Mouse (Mus musculus) CD8-positive naive resting alpha-beta T cell, adult 57 days (primary cell): ENCODE data around the gene Agxt2. TPM values are rescaled to one million over a fixed set of nuclear protein-coding genes. Genes with fewer than 3 reads are reported as not detected.

Experiments
- total RNA-seq: library from RNA; stranded (reverse); gene quantifications from one replicate; pipeline ENCODE4 v1.2.4, GENCODE M21; 2023

Agxt2 gene
- total RNA-seq, result not detected

DNA sequence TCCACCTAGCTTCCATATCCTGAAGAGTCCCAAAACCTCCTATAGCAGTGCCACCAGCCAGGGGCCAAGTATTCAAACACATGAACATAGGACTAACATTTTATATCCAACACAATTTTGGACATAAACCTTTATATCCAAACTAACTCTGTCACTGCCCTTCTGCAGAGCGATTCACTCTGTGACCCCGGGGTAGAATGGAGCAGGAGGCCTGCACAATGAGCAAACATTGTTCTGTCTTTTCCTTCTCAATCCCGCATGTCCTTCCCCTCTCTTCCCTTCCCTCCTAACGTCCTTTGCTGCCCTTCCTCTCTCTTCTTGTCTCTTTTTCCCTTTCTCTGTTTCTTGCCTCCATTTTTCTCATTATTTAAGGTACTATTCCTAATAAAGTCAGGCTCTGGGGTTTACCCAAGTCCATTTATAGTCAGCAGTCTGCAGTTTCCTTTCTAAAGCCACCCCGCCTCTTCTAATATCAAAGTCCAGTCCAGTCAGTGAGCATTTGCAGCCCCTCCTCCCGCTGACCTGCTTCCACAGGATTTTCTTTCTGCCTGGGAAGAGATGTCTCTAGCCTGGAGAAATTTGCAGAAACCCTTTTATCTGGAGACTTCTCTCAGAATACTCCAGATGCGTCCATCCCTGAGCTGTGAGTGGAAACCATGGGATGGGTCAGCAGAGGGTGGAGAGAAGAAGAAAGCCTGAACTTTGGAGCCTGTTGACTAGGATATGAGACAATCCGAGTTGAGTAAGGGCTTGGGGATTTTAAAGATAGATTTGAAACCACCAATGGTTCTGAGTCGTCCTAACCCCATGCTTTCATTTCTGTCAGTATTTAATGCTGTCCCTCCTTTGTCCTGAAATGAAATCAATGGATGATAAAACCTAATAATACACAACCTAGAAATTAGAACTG is at the start of gene Agxt2:
Gene Agxt2, plus strand, starts transcription at position 494 of the 910 bp plus-strand sequence.

DNA sequence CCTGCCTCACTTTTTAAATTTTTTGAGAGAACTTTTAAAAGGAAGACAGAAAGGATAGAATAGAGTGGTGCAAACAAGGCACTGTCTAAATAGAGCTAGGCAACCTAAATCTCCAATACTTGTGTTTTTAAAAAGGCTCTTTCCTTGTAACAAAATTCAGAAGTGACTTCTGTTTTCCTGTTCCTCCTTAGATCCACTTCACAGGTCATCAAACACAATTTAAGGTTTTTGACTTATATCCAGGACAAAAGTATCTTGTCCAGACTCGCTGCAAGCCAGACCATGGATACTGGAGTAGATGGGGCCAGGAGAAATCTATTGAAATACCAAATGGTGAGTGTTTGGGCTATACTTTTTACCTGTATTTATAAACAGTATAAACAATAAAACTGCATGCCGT is 33.3 kb upstream of the Agxt2 start, which contains the start of gene Gm21973:
Gene Gm21973, plus strand, starts transcription at position 301 of the 400 bp plus-strand sequence.

Other genes with a start within 250 kb of the Agxt2 start
- gene Prlr, start 181.3 kb upstream of the Agxt2 start, total RNA-seq, result not detected
- not detected for gene Gm21973, start 33.2 kb upstream of the Agxt2 start, total RNA-seq
- 31.4 TPM for gene Dnajc21, start 112.0 kb downstream of the Agxt2 start, total RNA-seq
- 45.8 TPM for gene Brix1, start 127.4 kb downstream of the Agxt2 start, total RNA-seq
- 34.5 TPM for gene Rad1, start 127.5 kb downstream of the Agxt2 start, total RNA-seq
- gene Ttc23l, start 200.1 kb downstream of the Agxt2 start, total RNA-seq, result not detected